Mouse (Mus musculus): ENCODE results near the gene Tbx4. TPM values are rescaled to one million over a fixed set of nuclear protein-coding genes. Genes with fewer than 3 reads are reported as not detected.

The Tbx4 gene
- polyA plus RNA-seq, 1 experiment, result 0.25 TPM

DNA sequence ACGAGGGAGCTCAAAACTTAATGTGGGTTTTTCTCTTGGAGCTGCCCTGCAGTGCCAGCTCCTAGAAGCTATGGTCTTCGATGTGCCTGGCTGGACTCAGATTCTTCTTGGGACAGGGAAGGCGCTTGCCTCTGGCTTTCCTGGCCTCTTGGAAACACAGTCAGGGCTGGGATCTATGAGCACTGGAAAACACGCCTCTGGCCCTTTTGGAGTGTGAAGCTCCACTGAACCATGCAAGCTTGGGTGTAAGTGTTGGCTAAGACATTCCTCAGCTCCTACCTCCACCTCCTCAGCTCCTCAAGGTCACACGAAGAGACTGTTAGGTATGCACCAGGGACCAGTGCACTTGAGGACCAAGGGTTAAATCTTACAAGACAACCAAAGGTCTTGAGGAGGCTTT lies 41.3 kb upstream of the Tbx4 start:
- Histone ChIP-seq H3K27me3 (ENCODE audit: control insufficient read depth, insufficient read depth, low read length) (peaks cover 26% of the 10 kb centered on the region; the same call in 1 of the 2 replicates), H3K27ac (ENCODE audit: insufficient read depth, low read length) (no peak overlapping the region), H3K4me1 (ENCODE audit: control insufficient read depth, insufficient read depth, low read length) (0 out of 2 replicates have a peak, but pooled peaks cover 5% of the 10 kb centered on the region), H3K4me3 (replicated peaks; ENCODE audit: insufficient read depth, low read depth, low read length) (no peak overlapping the region)
- TF ChIP-seq CTCF (IDR thresholded peaks at IDR 0.05; ENCODE audit: borderline replicate concordance, insufficient read depth, low read depth, low read length) (no peak), POLR2A (IDR thresholded peaks at IDR 0.05; ENCODE audit: borderline replicate concordance, insufficient read depth, low read length) (no peak)
- DNase-seq, result no peak
- WGBS, result 41% methylated on average over 5 of the region's 5 CpGs

DNA sequence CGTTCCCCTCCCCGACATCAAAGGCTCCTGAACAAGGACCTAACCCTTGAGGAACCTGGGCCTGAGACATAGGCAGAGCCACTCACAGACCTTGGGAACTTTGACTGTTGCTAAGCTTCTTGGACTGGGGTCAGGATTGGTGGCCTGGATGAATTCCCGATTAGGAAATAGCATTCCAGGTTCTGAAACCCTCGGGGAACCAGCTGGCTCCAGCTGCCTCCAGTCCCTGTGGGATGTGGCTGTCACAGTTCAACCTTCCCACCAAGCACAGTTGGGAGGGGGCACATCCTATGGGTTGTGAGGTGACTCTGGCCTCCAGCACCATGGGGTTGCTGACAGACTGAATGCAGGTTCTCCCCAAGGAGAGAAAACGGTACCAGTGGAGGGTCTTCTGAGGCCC lies 40.3 kb upstream of the Tbx4 start:
- Histone ChIP-seq H3K27ac (ENCODE audit: insufficient read depth, low read length) (no peak overlapping the region), H3K27me3 (ENCODE audit: control insufficient read depth, insufficient read depth, low read length) (peaks cover 21% of the 10 kb centered on the region; the same call in 1 of the 2 replicates), H3K4me3 (replicated peaks; ENCODE audit: insufficient read depth, low read depth, low read length) (no peak overlapping the region), H3K4me1 (ENCODE audit: control insufficient read depth, insufficient read depth, low read length) (0 out of 2 replicates have a peak, but pooled peaks cover 5% of the 10 kb centered on the region)
- DNase-seq, result no peak
- TF ChIP-seq POLR2A (IDR thresholded peaks at IDR 0.05; ENCODE audit: borderline replicate concordance, insufficient read depth, low read length) (no peak), CTCF (IDR thresholded peaks at IDR 0.05; ENCODE audit: borderline replicate concordance, insufficient read depth, low read depth, low read length) (no peak)
- WGBS, result 38% methylated on average over 5 of the region's 5 CpGs

DNA sequence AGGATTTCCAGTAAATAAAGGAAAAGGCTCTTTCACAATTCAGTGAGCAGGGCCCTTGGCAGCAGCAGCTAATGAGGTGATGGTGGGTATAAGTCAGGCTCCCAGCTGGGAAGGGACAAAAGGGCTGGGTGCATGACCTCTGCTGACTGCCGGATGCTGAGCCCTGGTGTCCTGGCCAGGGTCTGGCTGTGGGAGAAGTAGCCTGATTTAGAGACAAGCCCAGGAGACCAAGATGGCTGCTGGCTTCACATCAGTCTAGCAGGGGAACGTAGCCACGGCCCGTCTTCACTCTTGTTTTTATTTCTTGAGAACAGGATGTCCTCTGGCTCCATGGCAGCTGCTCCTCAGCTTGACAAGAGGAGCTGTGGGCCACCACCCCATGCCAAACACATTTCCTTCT lies 39.7 kb upstream of the Tbx4 start:
- 55% methylated on average over 4 of the region's 4 CpGs for WGBS
- Histone ChIP-seq H3K4me1 (ENCODE audit: control insufficient read depth, insufficient read depth, low read length) (0 out of 2 replicates have a peak, but pooled peaks cover 5% of the 10 kb centered on the region), H3K27ac (ENCODE audit: insufficient read depth, low read length) (no peak overlapping the region), H3K4me3 (replicated peaks; ENCODE audit: insufficient read depth, low read depth, low read length) (no peak overlapping the region), H3K27me3 (ENCODE audit: control insufficient read depth, insufficient read depth, low read length) (peaks cover 18% of the 10 kb centered on the region; the same call in 1 of the 2 replicates)
- no peak for DNase-seq
- TF ChIP-seq POLR2A (IDR thresholded peaks at IDR 0.05; ENCODE audit: borderline replicate concordance, insufficient read depth, low read length), result no peak
- TF ChIP-seq CTCF (IDR thresholded peaks at IDR 0.05; ENCODE audit: borderline replicate concordance, insufficient read depth, low read depth, low read length), result no peak

DNA sequence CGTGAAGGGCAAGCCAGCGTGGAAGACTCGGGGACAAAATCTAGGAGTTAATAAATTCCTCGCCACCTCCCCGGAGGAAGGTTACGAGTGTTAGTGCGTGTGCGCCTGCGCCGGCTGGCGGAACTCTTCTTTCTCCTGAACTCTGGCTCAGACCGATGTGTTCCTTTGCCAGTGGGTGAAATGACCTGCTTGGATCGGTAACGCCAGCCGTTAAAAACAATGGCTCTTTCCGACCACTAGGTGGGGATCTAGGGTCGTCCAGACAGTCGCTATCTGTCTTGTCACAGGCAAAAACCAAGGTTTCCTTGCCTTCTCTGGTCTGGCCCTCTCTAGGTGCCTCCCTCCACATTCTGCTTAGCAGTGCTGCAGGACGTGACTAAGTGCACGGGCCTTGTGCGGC lies 37.2 kb upstream of the Tbx4 start:
- TF ChIP-seq CTCF (IDR thresholded peaks at IDR 0.05; ENCODE audit: borderline replicate concordance, insufficient read depth, low read depth, low read length), result peak; percentile 90
- TF ChIP-seq POLR2A (IDR thresholded peaks at IDR 0.05; ENCODE audit: borderline replicate concordance, insufficient read depth, low read length), result no peak
- DNase-seq, result peak; percentile 60 to 66
- H3K4me3 ChIP-seq (replicated peaks; ENCODE audit: insufficient read depth, low read depth, low read length), result peak overlapping the region; percentile 33
- H3K27ac ChIP-seq (ENCODE audit: insufficient read depth, low read length), result no peak overlapping the region
- H3K4me1 ChIP-seq (ENCODE audit: control insufficient read depth, insufficient read depth, low read length), result 0 out of 2 replicates have a peak, but pooled peaks cover under 1% of the 10 kb centered on the region
- peaks cover 1% of the 10 kb centered on the region; the same call in 1 of the 2 replicates for H3K27me3 ChIP-seq (ENCODE audit: control insufficient read depth, insufficient read depth, low read length)
- 3% methylated on average over 21 of the region's 21 CpGs for WGBS

DNA sequence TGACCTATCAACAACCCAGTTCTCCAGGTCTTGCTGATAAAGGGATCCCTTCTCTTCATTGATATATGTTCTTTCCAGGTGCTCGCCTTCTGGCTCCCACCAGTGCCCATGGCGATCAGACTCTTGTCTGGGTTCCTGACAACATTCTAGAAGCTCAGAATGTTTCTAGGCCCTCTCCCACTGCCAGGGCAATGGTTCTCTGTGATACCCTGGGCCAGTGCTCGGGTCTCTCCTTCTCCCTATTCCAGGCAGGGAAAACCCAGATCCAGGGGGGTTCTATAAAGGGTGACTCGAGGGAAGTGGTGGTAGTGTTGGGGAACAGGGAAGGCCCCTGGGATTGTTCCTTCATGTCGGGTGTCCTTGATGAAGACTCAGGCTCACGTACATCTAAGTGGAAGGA lies 36.0 kb upstream of the Tbx4 start, which contains the start of gene Gm11444:
Gm11444 (minus strand) TSS at position 101 of the 400 bp plus-strand sequence.
- no peak for DNase-seq
- 91% methylated on average over 6 of the region's 6 CpGs for WGBS
- H3K4me3 ChIP-seq (replicated peaks; ENCODE audit: insufficient read depth, low read depth, low read length), result no peak within 1 kb of the TSS
- no peak within 1 kb of the TSS for H3K27ac ChIP-seq (ENCODE audit: insufficient read depth, low read length)
- TF ChIP-seq POLR2A (IDR thresholded peaks at IDR 0.05; ENCODE audit: borderline replicate concordance, insufficient read depth, low read length) (no peak), CTCF (IDR thresholded peaks at IDR 0.05; ENCODE audit: borderline replicate concordance, insufficient read depth, low read depth, low read length) (no peak)
- H3K27me3 ChIP-seq (ENCODE audit: control insufficient read depth, insufficient read depth, low read length), result no peaks in the 10 kb centered on the region
- no peaks in the 10 kb centered on the region for H3K4me1 ChIP-seq (ENCODE audit: control insufficient read depth, insufficient read depth, low read length)

DNA sequence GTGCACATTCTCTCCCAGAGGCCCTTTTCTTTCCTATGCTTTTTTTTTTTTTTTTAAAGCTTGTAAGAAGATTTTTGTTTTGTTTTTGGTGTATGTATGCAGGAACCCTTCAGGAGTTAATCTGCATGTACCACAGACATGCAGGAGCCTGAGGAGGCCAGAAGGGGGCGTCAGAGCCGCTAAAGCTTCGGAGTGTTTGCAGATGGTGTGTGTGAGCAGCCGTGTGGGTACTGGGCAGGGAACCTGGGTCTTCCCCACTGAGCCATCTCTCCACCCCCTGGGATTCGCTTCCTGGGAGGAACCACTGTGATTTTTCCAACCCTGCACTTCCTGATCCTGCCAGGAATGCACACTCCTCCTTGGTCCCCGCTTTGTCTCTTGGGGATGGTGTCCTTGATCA lies 35.5 kb upstream of the Tbx4 start:
- no peak overlapping the region for H3K27ac ChIP-seq (ENCODE audit: insufficient read depth, low read length)
- TF ChIP-seq POLR2A (IDR thresholded peaks at IDR 0.05; ENCODE audit: borderline replicate concordance, insufficient read depth, low read length) (no peak), CTCF (IDR thresholded peaks at IDR 0.05; ENCODE audit: borderline replicate concordance, insufficient read depth, low read depth, low read length) (peak; percentile 8; the same call in 1 of the 2 replicates)
- H3K4me3 ChIP-seq (replicated peaks; ENCODE audit: insufficient read depth, low read depth, low read length), result no peak overlapping the region
- 51% methylated on average over 6 of the region's 6 CpGs for WGBS
- DNase-seq, result no peak
- no peaks in the 10 kb centered on the region for H3K27me3 ChIP-seq (ENCODE audit: control insufficient read depth, insufficient read depth, low read length)
- H3K4me1 ChIP-seq (ENCODE audit: control insufficient read depth, insufficient read depth, low read length), result no peaks in the 10 kb centered on the region

DNA sequence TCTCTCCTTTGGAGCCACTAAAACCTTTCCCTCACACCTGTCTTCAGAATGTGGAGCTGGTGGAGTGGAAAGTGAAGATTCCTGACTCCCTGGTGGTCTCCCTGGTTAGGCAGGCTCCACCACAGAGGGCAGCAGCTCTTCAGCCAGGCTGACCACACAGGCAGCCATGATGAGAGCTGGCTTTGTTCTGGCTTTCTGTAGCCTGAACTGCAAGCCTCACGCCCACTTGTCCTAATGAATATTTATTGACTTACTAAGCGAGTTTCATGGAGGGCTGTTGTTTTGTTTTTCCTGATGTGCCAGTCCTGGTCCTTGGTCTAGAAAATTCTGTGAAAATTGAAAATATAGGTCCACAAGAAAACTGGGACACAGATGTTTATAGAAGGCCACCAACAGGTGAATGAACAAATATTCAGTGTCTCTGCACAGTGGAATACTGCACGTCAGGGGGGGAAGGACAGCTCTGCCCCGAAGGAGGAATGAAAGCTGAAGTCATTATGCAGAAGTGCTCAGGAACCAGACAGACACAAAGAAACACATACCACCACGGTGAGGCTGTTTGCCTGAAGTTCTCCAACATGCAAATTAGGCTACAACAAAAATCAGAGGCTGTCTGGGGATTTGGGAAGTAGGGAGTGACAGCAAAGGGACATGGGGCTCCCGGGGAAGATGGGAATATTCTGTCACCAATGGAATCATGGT lies 28.1 kb upstream of the Tbx4 start:
- no peak for DNase-seq
- TF ChIP-seq CTCF (IDR thresholded peaks at IDR 0.05; ENCODE audit: borderline replicate concordance, insufficient read depth, low read depth, low read length), result no peak
- TF ChIP-seq POLR2A (IDR thresholded peaks at IDR 0.05; ENCODE audit: borderline replicate concordance, insufficient read depth, low read length), result no peak
- Histone ChIP-seq H3K4me3 (replicated peaks; ENCODE audit: insufficient read depth, low read depth, low read length) (no peak overlapping the region), H3K4me1 (ENCODE audit: control insufficient read depth, insufficient read depth, low read length) (no peaks in the 10 kb centered on the region; the same call in 1 of the 2 replicates), H3K27ac (ENCODE audit: insufficient read depth, low read length) (no peak overlapping the region), H3K27me3 (ENCODE audit: control insufficient read depth, insufficient read depth, low read length) (no peaks in the 10 kb centered on the region)
- WGBS, result 16% methylated on average over 6 of the region's 6 CpGs

DNA sequence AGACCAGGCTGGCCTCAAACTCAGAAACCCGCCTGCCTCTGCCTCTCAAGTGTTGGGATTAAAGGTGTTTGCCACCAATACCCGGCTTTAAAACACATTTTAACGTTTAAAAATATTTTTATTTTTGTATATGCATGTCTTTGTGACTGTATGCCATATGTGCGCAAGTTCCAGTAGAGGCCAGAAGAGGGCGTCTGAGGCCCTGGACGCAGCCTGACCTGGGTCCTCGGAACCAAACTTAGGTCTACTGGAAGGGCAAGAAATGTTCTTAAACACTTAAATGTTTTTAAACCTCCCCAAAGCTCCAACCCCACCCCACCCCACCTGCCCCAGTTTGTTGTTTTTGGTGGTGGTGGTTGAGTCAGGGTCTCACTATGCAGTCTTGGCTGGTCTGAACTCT lies 21.9 kb upstream of the Tbx4 start:
- DNase-seq, result no peak
- Histone ChIP-seq H3K4me1 (ENCODE audit: control insufficient read depth, insufficient read depth, low read length) (no peaks in the 10 kb centered on the region; the same call in 1 of the 2 replicates), H3K27me3 (ENCODE audit: control insufficient read depth, insufficient read depth, low read length) (no peaks in the 10 kb centered on the region), H3K4me3 (replicated peaks; ENCODE audit: insufficient read depth, low read depth, low read length) (no peak overlapping the region), H3K27ac (ENCODE audit: insufficient read depth, low read length) (no peak overlapping the region)
- TF ChIP-seq POLR2A (IDR thresholded peaks at IDR 0.05; ENCODE audit: borderline replicate concordance, insufficient read depth, low read length), result no peak
- no peak for TF ChIP-seq CTCF (IDR thresholded peaks at IDR 0.05; ENCODE audit: borderline replicate concordance, insufficient read depth, low read depth, low read length)
- 37% methylated on average over 7 of the region's 7 CpGs for WGBS
